Mouse (Mus musculus) hindlimb bud, embryonic 11.5 days (tissue): ENCODE data around the gene Rgs17.
A peak's percentile ranks its signal among the peaks of the same experiment; 100 is the strongest.

ENCODE experiments used
- DNase-seq: peaks from one replicate; pipeline ENCODE4 v3.0.0-alpha.2; 2012; ENCODE audit warnings: low read depth, low spot score; ENCODE audit errors: extremely low spot score

Gene Rgs17

DNA sequence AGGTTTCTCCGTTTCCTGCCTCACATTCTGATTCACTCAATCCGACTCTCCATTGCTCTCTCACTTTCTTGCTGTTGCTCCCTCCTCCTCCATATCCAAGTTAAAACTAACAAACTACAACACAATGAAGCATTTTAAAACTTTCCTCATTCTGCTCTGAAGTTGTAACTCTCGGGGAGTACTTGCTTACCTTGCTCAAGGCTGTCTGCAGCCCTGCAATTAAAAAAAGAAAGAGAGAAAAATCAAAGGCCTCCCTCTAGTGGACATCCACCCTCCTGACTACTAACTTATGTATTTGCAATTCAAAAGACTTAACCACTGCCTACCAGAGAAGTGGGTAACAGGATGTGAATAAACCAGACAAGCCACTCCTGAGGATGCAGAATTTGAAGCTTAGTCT, 97.4 kb downstream of the Rgs17 start:
- DNase-seq, result no peak

DNA sequence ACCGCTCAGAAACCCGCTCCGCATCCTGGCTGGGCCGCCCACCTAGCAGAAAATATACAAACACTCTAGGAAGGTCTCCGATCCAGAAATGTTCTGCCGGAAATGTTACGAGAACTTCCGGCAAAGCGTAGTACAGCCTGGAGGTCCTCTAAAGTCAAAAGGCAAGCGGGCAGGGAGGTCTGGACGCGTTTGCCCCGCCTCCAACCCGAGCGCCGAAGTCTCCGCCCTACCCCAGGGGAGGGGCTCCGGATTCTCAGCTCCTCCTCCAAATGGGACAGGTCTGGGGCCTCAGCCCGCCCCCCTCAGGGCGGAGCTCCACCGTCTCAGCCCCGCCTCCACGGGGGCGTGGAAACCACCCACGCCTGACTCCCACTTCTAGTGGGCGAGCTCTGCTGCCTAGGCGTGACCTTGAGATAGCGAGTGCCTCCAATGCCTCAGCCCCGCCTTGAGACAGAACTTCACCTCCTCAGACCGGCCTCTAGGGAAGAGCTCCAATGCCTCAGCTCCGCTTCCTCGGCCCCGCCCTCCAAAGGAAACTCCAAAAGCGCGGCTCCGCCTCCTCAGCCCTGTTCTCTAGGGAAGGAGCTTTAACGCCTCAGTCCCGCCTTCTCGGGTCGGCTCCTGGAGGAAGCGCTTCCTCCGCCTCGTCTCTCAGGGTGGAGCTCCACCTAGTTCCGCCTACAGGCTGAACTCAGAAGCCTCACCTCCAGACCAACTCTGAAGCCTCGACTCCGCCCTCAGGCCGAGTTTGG, 98.3 kb downstream of the Rgs17 start, which contains the start of gene Mtrf1l:
TSS of gene Mtrf1l (minus strand) at position 171 of the 752 bp plus-strand sequence.
- peak; percentile 86 for DNase-seq

DNA sequence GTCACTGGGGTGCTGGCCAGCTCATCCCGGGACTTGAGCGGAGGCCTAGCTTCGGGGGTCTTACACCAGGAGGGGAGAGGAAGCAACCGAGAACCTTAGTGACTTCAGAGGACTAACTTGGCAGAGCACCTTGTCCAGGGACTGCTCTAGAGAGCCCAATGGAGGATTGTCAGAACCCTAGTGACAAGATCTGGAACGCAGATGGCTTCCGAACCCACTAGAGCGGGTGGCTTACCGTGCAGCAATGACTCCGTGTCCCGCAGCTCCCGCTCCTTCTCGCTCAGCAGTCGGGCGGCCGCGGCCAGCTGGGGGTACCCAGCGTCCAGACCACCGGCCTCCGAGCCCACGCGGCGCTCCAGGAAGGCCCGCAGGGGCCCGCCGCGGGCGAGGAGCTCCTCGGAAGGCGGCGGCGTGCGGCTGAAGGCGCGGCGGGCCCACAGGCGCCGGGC, 98.9 kb downstream of the Rgs17 start:
- no peak for DNase-seq

DNA sequence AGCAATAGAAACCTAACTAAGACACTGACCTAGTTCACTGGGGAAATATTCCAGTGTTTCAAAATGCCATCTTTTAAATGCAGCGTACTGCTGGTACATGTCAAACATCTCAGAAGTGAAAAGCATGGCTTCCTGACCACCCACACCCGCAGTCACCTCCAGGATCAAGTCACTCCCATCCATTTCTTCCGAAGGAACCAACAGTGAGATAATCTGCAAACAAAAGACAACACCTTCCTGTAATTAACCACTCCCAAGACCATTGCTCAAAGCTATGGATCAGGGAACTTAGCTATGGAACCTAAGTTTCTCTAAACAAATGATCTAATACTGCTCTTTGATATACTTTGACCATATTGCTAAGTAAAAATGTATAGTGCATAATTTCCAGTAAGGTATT, 103.4 kb downstream of the Rgs17 start:
- DNase-seq, result no peak

DNA sequence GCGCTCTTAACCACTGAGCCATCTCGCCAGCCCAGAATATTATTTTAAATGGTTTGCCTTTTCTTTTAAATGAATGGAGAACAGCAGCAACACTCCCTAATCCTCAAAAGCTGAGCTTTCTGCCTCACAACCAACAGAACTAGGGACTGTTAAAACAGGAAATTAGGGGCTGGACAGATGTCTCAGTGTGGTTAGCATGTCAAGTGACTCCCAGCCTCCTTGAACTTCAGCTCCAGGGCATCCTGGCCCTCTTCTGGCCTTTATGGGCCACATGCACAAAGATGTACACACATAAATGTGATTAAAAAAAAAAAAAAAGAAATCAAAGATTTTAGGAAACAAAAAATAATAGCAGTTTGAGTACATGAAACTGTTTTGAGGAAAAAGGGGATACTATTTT, 106.2 kb downstream of the Rgs17 start:
- no peak for DNase-seq

DNA sequence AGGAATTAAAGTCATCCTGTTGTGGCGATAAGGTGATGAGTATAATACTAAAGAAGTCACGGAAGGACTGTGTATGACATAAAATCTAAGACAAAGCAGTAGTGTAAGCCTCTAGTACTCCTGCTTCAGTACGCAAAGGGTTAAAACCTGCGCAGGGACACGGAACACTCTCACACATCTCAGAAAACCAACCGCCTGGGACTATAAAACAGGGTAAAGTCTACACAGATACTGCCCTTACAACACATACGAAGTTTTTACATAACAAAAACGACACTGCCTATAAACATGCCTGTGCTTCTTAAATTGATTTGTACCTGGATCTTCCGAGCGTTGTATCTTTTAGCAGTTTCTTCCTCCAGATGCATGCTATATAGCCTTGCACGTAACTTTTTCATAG, 108.5 kb downstream of the Rgs17 start:
- DNase-seq, result no peak

DNA sequence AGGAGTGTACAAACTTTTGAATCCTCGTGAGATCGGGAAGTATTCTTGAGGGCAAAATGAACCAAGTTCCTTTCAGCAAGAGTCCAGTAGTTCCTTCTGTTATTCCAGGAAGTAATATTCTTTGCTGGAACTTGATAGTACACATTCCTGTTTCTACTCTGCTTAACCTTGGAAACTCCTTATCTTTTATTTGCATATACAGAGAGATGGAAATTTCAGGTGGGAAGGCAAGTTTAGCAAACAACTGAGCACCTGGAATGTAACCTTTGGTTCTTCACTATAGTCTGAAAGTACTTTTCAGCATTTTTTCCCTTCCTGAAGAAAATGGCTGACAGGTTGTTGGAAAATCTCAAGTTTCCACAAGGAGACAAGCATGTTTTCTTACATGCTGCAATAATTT, 114.5 kb downstream of the Rgs17 start:
- DNase-seq, result no peak

DNA sequence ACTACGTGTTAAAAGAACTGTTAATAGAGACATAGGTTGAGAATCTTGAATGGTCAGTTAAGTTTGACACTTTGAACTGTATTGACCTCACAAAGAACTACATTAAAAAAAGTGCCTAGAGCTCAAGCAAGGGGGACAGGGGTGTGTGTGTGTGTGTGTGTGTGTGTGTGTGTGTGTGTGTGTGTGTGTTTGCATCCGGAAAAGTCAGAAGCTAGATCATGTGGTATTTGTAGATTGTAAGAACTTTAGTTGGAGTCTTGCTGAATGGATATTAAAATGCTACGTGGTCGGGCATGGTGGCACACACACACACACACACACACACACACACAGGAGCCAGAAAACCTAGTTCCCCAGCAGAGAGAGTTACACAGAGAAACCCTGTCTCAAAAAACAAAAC, 115.2 kb downstream of the Rgs17 start:
- DNase-seq, result no peak

DNA sequence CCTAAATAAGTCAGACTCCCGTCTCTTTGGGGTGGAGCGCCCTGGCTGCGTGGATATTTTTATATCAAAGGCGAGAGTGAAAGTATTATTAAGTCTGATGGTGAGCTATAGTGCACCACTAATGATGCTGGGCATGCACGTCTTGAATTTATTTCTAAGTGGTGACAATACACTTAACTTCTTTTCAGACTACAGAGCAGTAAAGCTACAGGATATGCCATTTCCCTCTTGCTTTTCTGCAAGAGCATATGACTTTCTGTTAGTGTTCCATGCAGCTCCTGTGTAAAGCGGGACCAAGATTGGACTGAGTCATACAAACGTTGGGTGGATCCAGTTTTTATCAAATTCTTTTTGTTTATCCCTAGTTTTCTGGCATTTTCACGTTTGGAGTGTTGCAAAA, 115.8 kb downstream of the Rgs17 start:
- DNase-seq, result no peak

DNA sequence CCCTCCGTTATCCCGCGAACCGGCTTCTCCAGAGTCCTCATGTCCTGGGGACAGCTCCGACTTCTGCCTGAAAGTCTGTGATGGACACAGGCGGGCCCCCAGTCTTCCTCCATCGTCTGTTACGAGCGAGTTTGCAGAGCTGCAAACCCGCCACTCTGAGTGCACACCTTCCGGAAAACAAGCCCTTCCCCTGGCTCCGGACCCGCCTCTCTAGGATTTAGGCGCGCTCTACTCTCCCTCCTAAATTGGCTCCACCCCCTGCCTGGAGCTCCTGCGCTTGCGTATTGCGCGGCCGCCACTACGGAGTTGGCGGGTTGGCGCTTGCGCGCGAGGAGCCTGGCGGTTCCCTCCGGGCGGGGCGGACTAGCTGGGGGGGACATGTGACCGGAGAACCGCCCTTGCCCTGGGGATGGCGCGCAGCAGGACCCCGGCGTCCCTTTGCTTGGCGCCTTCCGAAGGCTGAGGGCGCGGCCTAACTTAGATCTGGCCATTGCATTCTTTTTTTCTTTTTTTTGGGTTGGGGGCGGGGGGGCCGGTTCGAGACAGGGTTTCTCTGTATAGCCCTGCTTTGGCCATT, 116.4 kb downstream of the Rgs17 start:
- DNase-seq, result peak; percentile 77

DNA sequence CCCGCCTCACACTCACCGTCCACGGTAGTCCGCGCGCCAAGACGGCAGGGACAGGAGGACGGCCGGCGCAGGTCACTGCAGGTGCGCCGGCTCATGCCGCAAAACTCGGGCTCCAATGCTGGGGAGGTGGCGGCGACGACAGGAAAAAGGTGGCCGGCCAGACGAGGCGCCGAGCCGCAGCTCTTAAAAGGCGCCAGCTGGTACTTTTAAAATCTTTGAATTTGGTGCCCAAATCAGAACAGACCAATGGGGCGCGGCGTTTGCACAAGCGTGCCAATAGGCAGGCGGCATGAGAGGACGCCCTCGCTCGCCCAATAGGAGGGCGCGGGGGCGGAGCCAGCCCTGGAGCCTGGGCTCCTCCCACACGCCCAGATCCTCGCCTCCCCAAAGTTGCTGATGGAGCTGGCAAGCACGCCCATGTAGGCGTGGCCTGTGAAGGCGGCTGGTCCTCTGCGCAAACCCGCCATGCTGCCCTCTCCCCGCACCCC, 116.9 kb downstream of the Rgs17 start, which contains the start of gene Fbxo5:
TSS of gene Fbxo5 (minus strand) at position 358 of the 488 bp plus-strand sequence.
- DNase-seq, result peak; percentile 81

DNA sequence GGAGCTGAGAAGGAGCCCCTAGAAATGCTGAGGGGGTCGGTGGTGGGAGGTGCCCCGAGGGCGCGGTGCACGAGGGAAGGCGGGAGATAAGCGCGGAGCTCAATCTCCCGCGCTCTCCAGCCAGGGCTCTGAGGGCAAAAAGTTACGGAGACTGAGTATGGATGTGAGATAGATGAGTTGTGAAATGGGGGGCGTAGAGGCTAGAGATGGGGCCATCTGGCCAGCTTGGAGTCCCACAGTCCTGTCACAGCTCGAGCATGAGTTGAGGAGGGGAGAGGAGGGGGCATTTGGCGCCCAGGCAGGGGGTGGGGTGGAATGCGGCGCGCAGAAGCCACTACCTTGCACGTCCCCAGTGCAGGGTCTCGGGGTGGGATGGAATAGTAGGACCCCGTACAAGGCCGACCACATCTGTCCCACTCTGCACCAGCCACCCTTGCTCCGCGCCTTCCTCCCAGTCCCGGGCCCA, 117.5 kb downstream of the Rgs17 start:
- no peak for DNase-seq

DNA sequence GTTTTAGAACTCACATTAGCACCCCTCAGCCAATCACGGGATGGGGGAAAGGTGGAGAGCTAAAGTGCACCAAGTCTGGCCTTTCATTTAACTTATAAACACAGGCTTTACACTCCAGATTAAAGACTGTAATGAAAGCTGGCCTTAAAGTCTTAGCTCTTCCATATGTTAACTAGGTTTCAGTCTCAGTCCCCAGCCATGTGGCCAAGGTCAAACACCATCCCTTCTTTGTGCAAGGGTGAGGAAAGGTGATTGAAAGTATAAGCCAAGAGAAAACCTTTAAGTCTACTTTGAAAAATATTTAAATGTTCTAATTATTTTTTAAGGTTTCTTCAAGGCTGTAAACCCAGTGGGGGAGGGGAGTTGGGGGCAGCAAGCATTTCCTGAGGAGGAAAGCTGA, 118.5 kb downstream of the Rgs17 start:
- DNase-seq, result no peak

DNA sequence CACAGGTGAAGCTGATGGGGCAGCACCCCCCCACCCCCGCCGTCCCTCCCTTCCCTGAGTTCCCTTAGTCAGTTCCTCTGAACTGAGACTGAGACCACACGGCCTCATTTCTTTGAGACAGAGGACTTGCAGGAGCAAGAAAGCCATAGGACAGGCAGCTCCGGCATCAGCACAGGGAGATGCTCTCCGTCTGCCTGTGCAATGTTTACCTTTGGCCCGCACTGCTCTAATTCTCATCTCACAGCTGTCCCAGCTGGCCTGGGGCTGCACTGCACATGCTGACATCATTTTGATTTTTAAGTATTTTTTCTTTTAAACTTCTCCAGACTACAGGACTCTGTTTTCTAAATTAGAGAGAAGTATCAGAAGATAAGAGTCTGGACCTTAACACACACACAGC, 119.3 kb downstream of the Rgs17 start:
- DNase-seq, result no peak

DNA sequence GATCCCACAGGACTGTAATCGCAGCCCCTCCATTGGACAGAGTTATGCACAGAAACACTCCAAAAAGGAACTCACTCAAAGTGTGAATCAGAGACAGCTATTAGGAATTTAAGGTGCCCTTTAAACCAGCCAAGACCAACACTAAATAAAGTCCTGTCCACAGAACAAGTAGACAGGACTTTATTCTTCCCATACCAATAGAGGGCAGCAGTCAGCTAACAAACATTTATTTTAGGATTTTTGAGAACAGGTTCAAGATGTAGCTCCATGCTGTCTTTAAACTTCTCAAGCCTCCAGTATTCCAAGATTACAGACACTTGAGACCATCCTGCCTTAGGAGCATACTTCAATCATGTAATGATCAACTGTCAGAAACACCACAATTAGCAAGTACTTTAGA, 121.7 kb downstream of the Rgs17 start:
- no peak for DNase-seq

DNA sequence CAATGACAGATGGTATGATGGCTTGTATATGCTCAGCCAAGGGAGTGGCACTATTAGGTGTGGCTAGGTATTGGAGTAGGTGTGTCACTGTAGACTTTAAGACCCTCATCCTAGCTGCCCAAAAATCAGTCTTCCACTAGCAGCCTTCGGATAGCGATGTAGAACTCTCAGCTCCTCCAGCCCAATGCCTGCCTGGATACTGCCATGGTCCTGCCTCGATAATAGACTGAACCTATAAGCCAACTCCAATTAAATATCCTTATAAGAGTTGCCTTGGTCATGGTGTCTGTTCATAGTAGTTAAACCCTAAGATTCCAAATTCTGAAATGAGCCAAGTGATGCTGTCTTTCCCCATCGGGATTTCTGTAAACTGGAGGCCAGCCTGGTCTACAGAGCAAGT, 124.1 kb downstream of the Rgs17 start:
- DNase-seq, result no peak

DNA sequence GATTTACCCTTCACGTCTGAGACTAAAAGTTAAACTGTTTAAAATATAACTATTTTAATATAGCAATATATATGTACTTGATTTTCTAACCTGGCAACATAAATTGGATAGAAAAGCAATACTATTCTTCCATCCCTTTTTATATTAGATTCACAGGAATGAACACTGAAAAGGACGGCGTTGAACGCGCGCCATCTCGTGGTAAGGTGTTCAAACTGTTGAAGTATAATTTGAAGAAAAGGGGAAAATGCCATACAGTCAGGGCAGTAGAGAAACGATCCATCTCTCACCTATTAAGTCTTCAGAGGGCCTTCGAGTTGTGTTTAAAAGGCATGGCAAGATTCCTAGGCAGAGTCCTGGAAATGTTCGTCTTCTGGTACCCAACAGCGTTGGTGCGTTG, 131.5 kb downstream of the Rgs17 start:
- no peak for DNase-seq

DNA sequence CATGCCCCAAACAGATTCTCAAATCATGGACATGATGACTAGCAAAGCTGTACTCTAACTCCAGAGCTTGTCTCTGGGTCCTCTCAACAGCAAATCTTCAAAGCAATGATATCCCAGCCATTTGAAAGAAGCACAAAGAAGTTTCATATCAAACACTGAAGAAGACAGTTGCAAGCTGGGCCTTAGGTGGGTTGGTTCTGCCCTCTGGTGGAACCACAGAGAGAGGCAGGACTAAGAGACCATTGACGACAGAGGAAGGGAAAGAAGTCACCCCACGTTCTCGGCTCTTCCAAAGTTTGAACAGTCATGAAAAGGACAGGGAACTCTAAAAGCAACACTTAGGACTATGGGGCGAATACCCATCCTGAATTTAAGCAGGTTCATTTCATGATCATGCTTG, 135.3 kb downstream of the Rgs17 start:
- DNase-seq, result no peak
